Mouse (Mus musculus) liver, postnatal 0 days (tissue): Measurements from ENCODE around the gene Asxl2. TPM values are rescaled to one million over a fixed set of nuclear protein-coding genes. Genes with fewer than 3 reads are reported as not detected.
"Not testable (repeated sequence)": the region's sequence is repeated elsewhere in the genome, so short reads cannot be mapped to it uniquely, and the experiment has no call there.

ENCODE experiments used
- ATAC-seq: fragments of 200-750 bp; cut with Nextera tagmentation; 2 replicates; pipeline ENCODE4 v1.8.0; 2017; ENCODE audit warnings: mild to moderate bottlenecking, moderate library complexity
- DNase-seq: peaks from one replicate; pipeline ENCODE4 v3.0.0-alpha.2; 2016
- H3K27ac ChIP-seq: fragments of 300-500 bp; sonication (generic); 2 replicates; pipeline ENCODE4 v1.5.1; 2014; ENCODE audit warnings: antibody characterized with exemption, moderate library complexity, mild to moderate bottlenecking, low read depth
- H3K27me3 ChIP-seq: fragments of 300-500 bp; sonication (generic); 2 replicates; pipeline ENCODE4 v1.6.1; 2014; ENCODE audit warnings: low read length, control low read depth, mixed read lengths; ENCODE audit not compliant: insufficient read depth
- H3K36me3 ChIP-seq: fragments of 300-500 bp; sonication (generic); replicated peaks from 2 replicates; pipeline ENCODE4 v1.6.1; 2014; ENCODE audit warnings: mild to moderate bottlenecking, control low read depth, low read length, moderate library complexity, mixed read lengths; ENCODE audit not compliant: insufficient read depth
- H3K4me1 ChIP-seq: fragments of 300-500 bp; sonication (generic); 2 replicates; pipeline ENCODE4 v1.6.1; 2014; ENCODE audit warnings: antibody characterized with exemption, mild to moderate bottlenecking, control low read depth; ENCODE audit not compliant: insufficient read depth
- H3K4me2 ChIP-seq: fragments of 300-500 bp; sonication (generic); 2 replicates; pipeline ENCODE4 v1.6.1; 2014; ENCODE audit warnings: low read depth, mild to moderate bottlenecking, low read length, moderate library complexity, mixed read lengths
- H3K4me3 ChIP-seq: fragments of 300-500 bp; sonication (generic); 2 replicates; pipeline ENCODE4 v1.5.1; 2014; ENCODE audit warnings: low read depth, low read length
- H3K9ac ChIP-seq: fragments of 300-500 bp; sonication (generic); replicated peaks from 2 replicates; pipeline ENCODE4 v1.6.1; 2014; ENCODE audit warnings: mild to moderate bottlenecking, moderate library complexity
- H3K9me3 ChIP-seq: fragments of 300-500 bp; sonication (generic); 2 replicates; pipeline ENCODE4 v1.6.1; 2016; ENCODE audit warnings: mild to moderate bottlenecking, control low read depth, low read length, mixed read lengths
- CTCF ChIP-seq: sonication (generic); IDR thresholded peaks from 2 replicates; pipeline ENCODE4 v1.5.1; 2016; ENCODE audit warnings: antibody characterized with exemption, low read depth
- EP300 ChIP-seq: IDR thresholded peaks from 2 replicates; pipeline ENCODE4 v1.6.1; 2016; ENCODE audit warnings: antibody characterized with exemption, low read depth, mild to moderate bottlenecking
- WGBS: fragments of 180-500 bp; shearing (Covaris S2); extraction: QIAGEN DNeasy Blood & Tissue Kit; methylation state at CpG from one replicate; pipeline ENCODE4 v1.1.7; 2014; ENCODE audit not compliant: insufficient replicate concordance; 5-methylcytosine and 5-hydroxymethylcytosine counted together
- polyA plus RNA-seq: library from polyadenylated mRNA; unstranded; fragments of >200 nt; fragmentation: Nextera tagmentation; extraction: Ambion mirVana; gene quantifications from 2 replicates; pipeline ENCODE4 v1.2.1, GENCODE M21; 2015

Asxl2 gene
- polyA plus RNA-seq, 1 experiment from 2014 or later: 5.1 TPM

DNA sequence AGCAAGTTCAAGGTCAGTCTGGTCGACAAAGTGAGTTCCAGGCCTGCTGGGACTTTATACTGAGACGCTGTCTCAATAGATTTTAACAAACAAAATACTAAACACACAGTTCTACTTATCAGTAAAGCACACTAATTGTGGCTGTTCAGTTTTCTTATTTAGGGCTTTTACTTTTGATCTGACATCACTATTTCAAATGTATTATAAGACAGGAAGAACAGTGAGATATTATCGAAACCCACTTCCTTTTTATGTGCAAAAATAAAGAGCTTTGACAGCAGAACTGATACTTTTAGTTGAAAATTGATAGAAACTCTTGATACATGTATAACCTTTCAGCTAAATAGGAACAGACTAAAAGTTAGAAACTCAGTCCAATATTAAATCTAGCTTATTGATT is 36.4 kb downstream of the Asxl2 start:
- Histone ChIP-seq H3K4me1 (no peaks in the 10 kb centered on the region), H3K9me3 (no peaks in the 10 kb centered on the region), H3K36me3 (peaks cover 39% of the 10 kb centered on the region), H3K9ac (no peak overlapping the region), H3K27me3 (no peaks in the 10 kb centered on the region), H3K27ac (no peak overlapping the region), H3K4me2 (no peak overlapping the region), H3K4me3 (no peak overlapping the region)
- ATAC-seq (no peak), DNase-seq (no peak)
- TF ChIP-seq CTCF: no peak
- no peak for TF ChIP-seq EP300
- WGBS: 41% methylated on average over 3 of the region's 3 CpGs

DNA sequence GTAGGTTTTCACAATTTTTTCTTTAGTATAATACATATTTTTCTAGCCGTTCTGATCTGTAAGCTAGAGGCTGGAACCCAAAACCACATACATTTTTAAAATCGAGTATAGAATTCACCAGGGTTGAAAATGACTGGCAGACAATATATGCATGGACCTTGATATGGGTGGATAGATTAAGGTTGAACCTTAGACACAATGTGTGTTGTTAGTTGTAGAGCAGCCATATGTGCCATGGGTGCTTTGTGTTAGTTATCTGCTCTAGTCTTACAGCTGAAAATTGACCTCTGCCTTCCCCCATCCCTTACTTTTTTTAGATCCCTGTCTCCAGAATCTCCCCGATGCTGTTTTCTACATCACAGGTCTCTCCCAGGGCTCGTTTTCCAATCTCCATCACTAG is 73.0 kb downstream of the Asxl2 start:
- WGBS: 86% methylated on average over 4 of the region's 4 CpGs
- TF ChIP-seq EP300 (no peak), CTCF (no peak)
- H3K9ac ChIP-seq: no peak overlapping the region
- ATAC-seq: no peak
- no peak overlapping the region for H3K4me3 ChIP-seq
- H3K27ac ChIP-seq: no peak overlapping the region
- no peak for DNase-seq
- H3K36me3 ChIP-seq: peaks cover 60% of the 10 kb centered on the region
- no peaks in the 10 kb centered on the region for H3K9me3 ChIP-seq
- H3K4me1 ChIP-seq: no peaks in the 10 kb centered on the region
- no peaks in the 10 kb centered on the region for H3K27me3 ChIP-seq
- H3K4me2 ChIP-seq: no peak overlapping the region

DNA sequence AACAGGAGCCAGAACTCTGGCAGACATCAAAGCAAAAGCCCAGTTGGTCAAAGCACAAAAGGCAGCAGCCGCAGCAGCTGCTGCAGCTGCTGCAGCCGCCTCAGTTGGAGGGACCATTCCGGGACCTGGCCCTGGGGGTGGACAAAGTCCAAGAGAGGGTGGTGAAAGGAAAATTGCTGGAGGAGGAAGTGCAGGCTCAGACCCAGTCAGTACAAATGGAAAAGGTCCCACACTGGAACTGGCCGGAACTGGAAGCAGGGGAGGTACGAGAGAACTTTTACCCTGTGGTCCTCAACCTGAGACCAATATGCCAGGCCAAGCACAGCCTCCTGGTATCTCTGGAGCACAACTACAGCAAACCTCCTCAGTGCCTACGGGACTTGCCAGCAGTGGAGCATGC is 73.4 kb downstream of the Asxl2 start:
- ATAC-seq: no peak

DNA sequence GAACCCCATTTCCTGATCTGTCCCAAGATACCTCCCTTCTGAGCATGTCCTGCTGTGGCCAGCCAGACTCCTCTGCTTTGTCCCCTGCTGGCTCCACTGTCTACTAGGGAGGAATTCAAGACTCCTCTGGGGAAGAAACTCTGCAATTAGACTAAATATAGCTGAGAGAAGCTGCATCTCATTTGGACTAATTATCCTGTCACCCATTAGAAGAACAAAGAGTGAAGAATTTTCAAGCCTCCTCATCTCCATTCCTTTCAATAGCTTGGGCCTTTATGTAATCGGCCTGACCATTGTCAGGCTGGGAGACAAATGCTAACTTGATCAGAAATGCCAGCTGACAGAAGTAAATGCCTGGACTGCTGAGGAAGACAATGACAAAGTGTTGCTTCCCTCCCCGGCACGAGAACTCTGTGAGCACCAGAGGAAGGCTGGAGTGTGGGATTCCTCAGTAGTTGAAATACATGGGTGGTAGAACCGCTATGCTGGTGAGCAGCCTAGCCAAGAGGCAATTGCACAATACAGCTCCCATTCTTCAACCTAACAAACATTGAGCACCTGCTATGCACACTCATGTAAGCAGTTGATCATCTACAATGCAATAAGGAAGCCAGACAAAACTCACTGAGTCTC is 92.1 kb downstream of the Asxl2 start:
- WGBS: 70% methylated on average over 4 of the region's 4 CpGs
- Histone ChIP-seq H3K4me1 (no peaks in the 10 kb centered on the region), H3K27me3 (no peaks in the 10 kb centered on the region), H3K9me3 (no peaks in the 10 kb centered on the region), H3K4me2 (no peak overlapping the region), H3K36me3 (no peaks in the 10 kb centered on the region), H3K27ac (no peak overlapping the region), H3K9ac (no peak overlapping the region), H3K4me3 (no peak overlapping the region)
- no peak for DNase-seq
- no peak for TF ChIP-seq CTCF
- no peak for TF ChIP-seq EP300
- no peak for ATAC-seq

More for the DNA sequence above, 73.4 kb downstream of the Asxl2 start:
- H3K4me2 ChIP-seq: no peak overlapping the region
- no peak overlapping the region for H3K27ac ChIP-seq
- peaks cover 59% of the 10 kb centered on the region for H3K36me3 ChIP-seq
- no peak overlapping the region for H3K9ac ChIP-seq
- TF ChIP-seq CTCF (no peak), EP300 (no peak)
- no peak for DNase-seq
- H3K9me3 ChIP-seq: no peaks in the 10 kb centered on the region
- H3K4me1 ChIP-seq: no peaks in the 10 kb centered on the region
- 77% methylated on average over 6 of the region's 6 CpGs for WGBS
- H3K27me3 ChIP-seq: no peaks in the 10 kb centered on the region
- H3K4me3 ChIP-seq: no peak overlapping the region

DNA sequence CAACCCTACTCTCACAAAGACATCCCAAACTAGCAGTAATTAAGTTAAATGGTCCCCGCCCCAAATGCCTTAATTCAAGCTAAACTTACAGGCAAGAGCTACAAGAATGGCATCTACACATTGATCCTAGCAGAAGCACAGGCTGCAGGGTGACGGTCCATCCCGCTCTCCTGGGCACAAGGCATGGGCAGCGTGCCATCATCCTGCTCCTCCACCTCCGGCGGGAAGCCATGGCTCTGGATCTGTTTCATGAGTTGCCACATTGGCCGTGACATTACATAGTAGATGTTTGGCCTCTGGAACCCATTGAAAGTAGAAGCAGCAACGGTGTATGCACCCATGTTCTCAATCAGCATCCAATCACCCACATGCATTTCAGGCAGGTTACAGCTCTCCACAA is 95.1 kb downstream of the Asxl2 start:
- not testable (repeated sequence) for H3K4me2 ChIP-seq, H3K9ac ChIP-seq, H3K4me3 ChIP-seq, H3K27me3 ChIP-seq, H3K9me3 ChIP-seq, ATAC-seq, H3K36me3 ChIP-seq, H3K27ac ChIP-seq, DNase-seq, H3K4me1 ChIP-seq
- 85% methylated on average over 6 of the region's 8 CpGs for WGBS

DNA sequence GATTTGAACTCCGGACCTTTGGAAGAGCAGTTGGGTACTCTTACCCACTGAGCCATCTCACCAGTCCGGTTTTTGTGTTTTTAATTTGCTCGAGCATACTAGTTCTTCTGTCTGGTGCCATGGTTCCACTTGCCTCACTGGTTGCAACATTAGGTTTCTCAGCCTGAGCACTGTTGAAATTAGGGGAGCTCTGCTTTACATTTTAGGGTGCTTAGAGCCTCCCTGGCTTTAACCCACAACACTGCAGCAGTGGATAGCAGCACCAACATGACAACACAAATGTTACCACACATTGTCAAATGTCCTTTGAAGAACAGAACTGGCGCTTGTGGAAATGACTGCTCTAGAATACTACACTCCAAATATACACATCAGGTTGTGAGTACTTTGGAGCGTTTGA is 98.9 kb downstream of the Asxl2 start:
- Histone ChIP-seq H3K4me2 (no peak overlapping the region), H3K4me3 (no peak overlapping the region), H3K9me3 (0 out of 2 replicates have a peak, but pooled peaks cover 3% of the 10 kb centered on the region), H3K27ac (no peak overlapping the region), H3K27me3 (no peaks in the 10 kb centered on the region), H3K4me1 (no peaks in the 10 kb centered on the region), H3K36me3 (no peaks in the 10 kb centered on the region), H3K9ac (no peak overlapping the region)
- 83% methylated on average over 5 of the region's 5 CpGs for WGBS
- no peak for ATAC-seq
- no peak for TF ChIP-seq EP300
- no peak for TF ChIP-seq CTCF
- DNase-seq: no peak

- H3K27ac ChIP-seq, H3K4me3 ChIP-seq, DNase-seq, H3K4me1 ChIP-seq, H3K9me3 ChIP-seq, H3K9ac ChIP-seq, H3K27me3 ChIP-seq, H3K36me3 ChIP-seq, H3K4me2 ChIP-seq, ATAC-seq: not testable (repeated sequence)
- 89% methylated on average over 1 of the region's 1 CpGs for WGBS
These were observed 108.8 kb downstream of the Asxl2 start for GRCm38 (mm10) chr12:3535446-3535845.
